Mouse (Mus musculus): ENCODE results near the gene Pcsk4. TPM values are rescaled to one million over a fixed set of nuclear protein-coding genes. Genes with fewer than 3 reads are reported as not detected.

Gene Pcsk4
- total RNA-seq, 2 experiments from 2014 or later: 3.2 to 4.4 TPM

DNA sequence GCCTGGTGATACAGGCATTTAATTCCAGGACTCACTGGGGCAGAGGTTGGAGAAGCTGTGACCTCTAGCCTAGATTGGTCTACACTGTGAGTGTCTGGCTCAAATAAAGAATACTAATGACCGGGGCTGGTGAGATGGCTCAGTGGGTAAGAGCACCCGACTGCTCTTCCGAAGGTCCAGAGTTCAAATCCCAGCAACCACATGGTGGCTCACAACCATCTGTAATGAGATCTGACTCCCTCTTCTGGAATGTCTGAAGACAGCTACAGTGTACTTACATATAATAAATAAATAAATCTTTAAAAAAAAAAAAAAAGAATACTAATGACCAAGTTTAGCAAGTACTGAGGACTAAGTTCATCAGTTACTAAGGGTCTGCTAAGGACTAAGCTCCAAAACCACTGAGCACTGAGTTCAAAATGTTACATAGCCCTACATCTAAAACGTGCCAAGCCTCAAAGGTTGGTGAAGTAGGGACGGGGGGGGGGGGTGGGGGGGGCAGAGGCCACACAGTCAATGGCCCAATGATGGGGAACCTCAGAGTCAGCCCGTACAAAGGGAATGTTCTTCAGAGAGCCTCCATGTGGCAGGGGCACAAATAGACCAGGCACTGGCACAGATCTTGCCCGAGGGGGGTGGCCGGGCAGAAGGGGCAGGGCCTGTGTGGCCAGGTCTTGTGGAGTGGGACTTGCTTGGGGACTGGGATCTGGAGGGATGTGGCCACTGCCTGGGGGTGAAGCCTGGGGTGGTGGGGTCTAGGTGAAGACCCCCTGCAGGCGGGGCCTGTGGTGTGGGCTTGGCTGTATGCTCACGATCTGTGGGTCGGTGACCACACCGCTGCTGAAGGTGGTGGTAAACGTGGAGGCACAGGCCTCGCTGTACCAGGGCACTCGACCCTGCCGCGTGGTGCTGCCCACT is 4.9 kb downstream of the Pcsk4 start:
- no peak for DNase-seq (ENCODE audit: low spot score in 2 of 2)

DNA sequence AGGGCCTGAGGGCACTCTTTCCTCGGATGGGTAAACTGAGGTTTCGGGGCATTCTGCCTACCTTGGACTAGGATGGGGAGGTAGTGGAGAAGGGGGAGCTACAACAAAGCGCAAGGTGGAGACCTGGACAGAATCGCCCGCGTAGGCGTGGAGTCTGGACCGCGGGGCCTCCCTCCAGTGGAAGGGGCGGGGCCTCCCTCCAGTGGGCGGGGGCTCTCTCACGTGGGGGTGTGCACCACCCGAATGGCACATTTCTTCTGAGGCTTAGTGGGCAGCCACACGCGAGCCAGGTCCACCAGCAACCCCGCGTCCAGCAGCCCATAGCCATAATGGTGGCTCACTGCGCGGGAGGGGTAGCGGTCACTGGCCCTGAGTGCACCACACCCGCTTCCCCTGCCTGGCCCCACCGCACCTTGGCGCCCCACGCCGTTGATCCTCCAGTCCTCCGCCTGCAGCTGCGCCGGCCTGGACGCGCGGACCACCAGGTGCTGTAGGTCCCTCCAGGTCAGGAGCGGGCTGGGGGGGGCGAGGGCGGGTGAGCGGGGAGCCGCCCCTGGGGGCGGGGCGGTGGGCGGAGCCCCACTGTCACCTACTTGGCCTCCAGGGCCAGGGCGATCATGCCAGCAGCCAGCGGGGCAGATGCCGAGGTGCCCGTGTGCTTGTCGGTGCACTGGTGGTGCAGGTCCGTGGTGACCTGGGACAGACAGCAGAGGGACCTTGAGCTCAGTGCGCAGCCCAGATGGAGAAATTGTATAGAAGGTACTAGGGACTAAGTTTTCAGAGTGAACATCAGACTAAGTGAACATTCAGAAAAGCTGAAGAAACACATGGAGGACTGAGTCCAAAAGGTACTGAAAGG is 5.8 kb downstream of the Pcsk4 start:
- DNase-seq (ENCODE audit: low spot score in 2 of 2): no peak

DNA sequence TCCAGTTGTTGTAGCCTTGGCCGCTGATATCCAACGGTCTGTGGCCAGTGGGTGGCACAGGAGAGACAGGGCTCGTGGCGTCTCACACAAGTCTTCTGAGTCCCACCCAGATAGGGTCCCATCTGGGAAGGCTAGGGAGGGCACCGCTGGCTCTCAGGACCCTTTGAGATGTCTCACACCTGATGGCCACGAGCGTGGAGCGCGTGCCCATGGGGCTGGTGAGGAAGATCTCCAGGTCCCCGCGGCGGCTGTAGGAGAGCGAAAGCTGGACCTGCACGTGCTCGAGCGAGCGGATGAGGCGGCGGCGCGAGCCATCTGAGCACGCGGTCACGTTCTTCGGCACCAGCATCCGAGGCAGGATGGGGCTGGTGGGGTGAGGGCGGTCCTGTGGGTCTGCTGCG is 6.5 kb downstream of the Pcsk4 start:
- no peak for DNase-seq (ENCODE audit: low spot score in 2 of 2)

DNA sequence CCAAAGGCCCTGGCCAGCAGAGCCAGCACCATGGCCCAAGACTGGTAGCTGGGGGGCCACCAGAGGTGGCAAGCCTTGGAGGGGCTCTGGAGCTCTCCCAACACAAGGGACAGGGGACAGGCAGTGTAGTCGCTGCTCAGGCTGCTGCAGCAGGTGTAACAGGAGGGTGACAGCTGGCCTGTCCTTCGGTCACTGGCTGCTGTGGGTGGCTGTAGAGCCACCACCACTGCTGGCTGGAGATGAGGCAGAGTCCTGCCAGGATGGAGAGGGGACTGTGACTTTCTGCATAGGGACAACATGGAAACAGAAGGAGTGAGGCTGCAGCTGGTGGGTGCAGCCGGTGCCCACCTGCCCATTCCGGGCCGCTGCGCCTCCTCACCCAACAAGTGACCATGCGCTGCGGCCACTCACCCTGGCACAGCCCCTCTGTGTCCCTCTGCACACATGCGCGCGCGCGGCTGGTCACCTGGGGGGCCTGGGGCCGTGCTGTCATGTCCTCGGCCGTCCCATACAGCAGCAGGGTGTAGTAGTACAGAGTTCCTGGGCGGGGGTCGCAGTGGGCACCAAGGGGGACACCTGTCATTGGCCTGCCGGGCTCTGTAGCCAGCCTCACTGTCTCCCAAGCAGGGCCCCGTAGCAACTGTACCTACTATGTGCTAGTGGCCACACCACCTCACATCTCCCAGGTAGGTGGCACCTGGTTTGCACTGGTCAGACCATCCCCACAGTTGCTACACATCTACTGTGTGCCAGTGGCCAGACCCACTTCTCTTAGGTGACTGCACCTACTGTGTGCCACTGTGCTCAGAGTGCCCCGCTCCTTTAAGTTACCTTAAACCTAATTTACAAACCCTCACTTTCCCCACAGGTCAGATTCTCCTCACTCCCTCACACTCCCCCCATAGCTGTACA is 7.4 kb downstream of the Pcsk4 start:
- no peak for DNase-seq (ENCODE audit: low spot score in 2 of 2)

DNA sequence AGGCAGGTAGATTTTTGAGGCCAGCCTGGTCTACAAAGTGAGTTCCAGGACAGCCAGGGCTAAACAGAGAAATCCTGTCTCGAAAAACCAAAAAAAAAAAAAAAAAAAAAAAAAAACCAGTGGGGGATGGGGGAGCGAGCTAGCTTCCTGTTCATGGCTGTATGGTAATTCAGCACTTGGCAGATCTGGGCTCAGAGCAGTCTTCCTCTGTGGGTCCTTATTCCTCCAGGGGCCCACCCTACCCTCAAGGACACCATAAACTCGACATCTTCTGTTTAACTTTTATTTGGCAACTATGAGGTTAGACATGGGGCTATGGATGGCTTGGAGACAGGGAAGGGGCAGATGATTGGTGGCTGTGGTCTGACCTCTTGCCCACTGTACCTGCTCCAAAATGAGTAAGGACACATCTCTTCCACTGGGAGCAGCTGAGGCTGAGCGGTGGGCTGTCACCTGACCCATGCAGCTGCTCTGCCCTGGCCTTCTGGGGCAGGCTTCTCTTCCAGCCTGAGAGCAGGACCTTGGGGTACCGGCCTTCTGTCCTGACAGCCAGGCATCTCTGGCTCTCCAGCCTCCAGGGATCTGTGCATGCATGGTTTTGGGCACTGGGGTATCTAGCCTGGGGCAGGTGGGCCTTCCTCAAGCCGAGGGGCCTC is 8.2 kb downstream of the Pcsk4 start:
- DNase-seq (ENCODE audit: low spot score in 2 of 2): no peak

DNA sequence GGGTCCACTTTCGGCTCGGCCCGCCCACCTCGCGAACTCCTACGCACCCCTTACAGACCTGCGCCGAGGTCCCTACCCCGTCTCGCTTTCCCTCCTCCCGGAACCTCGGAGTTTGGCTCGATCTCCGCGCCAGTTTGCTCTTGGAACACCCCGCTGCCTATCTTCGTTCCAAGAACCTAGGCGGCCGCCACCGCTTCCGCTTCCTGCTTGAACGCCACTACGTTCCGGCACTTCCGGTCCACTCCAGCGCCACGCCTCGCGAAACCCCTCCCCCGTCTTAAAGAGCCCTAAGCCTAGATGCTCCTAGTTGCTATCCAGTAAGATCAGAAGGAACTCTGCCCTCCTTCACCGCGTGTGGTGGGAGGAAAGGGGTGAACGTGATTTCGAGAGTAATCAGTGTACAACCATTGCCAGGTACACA is 8.9 kb downstream of the Pcsk4 start, which contains the start of gene 2310011J03Rik:
Gene 2310011J03Rik, minus strand, starts transcription at position 198 of the 421 bp plus-strand sequence.
- DNase-seq (ENCODE audit: low spot score in 2 of 2): peak; percentile 82 to 92

DNA sequence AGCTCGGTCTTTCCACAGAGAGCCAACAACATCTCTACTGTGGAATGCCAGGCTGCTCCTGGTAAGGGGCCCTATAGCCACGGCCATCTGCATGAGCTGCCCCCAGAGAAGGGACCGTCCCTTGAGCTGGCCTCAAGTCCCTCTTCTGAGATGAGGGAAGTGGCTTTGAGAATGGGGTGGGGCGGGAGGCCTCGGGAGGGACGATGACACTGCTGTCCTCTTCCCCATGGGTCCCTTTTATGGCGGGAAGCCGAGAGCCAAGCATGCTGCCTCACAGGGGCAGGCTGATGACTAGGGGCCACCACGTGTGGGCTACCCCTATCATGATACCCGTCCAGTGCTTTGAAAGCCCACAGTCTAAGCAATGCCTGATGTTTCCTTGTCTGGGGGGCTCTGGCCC is 12.3 kb downstream of the Pcsk4 start:
- DNase-seq (ENCODE audit: low spot score in 2 of 2): no peak

DNA sequence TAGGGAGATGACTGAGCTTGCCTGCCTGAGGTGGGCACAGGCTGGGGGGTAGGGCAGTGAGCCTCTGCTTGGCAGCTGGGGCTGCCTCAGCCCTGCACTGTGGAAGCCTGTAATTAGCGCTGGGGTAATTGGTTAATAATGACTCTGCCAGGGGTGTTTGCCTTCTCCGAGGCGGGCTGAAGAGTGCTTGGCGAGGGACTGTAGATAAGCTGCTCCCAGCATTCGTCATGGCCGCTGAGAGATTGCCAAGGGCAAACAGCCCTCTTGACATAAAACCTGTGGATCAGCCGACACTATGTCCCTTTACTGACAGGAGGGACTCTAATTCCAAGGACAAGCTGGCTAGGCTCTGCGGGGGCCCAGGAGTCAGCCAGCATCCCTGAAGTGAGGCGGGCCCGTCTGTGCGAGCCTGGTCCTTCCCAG is 12.9 kb downstream of the Pcsk4 start:
- no peak for DNase-seq (ENCODE audit: low spot score in 2 of 2)

DNA sequence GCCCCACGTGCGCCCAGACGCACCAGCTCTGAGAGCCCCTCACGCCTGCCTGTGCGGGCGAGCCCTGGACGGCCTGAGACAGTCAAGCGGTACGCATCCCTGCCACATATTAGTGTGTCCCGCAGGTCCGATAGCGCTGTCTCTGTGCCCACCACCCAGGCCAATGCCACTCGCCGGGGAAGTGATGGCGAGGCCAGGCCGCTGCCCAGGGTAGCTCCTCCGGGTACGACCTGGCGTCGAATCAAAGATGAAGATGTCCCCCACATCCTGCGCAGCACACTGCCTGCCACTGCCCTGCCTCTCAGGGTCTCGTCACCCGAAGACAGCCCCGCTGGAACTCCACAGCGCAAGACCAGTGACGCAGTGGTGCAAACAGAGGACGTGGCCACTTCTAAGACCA is 14.0 kb downstream of the Pcsk4 start:
- no peak for DNase-seq (ENCODE audit: low spot score in 2 of 2)

DNA sequence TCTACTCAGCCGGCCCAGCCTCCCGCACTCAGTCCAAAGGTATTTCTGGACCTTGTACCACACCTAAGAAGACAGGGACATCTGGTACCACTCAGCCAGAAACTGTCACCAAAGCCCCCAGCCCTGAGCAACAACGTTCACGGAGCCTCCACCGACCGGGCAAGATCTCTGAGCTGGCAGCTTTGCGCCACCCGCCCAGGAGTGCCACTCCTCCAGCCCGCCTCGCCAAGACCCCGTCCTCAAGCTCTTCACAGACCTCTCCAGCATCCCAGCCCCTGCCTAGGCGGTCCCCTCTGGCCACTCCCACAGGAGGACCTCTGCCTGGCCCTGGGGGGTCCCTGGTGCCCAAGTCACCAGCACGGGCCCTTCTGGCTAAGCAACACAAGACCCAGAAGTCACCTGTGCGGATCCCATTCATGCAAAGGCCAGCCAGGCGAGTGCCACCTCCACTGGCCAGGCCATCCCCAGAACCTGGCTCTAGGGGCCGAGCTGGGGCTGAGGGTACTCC is 14.8 kb downstream of the Pcsk4 start:
- DNase-seq (ENCODE audit: low spot score in 2 of 2): no peak

DNA sequence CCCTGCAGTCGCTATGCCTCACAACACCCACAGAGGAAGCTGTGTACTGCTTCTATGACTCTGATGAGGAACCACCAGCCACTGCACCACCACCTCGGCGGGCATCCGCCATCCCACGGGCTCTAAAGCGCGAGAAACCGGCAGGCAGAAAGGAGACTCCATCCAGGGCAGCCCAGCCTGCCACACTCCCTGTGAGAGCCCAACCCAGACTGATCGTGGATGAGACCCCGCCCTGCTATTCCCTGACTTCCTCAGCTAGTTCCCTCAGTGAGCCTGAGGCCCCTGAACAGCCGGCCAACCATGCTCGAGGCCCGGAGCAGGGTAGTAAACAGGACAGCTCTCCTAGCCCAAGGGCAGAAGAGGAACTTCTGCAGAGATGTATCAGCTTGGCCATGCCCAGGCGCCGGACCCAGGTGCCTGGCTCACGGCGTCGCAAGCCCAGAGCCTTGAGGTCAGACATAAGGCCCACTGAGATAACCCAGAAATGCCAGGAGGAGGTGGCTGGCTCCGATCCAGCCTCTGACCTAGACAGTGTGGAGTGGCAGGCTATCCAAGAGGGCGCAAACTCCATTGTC is 15.6 kb downstream of the Pcsk4 start:
- no peak for DNase-seq (ENCODE audit: low spot score in 2 of 2)

DNA sequence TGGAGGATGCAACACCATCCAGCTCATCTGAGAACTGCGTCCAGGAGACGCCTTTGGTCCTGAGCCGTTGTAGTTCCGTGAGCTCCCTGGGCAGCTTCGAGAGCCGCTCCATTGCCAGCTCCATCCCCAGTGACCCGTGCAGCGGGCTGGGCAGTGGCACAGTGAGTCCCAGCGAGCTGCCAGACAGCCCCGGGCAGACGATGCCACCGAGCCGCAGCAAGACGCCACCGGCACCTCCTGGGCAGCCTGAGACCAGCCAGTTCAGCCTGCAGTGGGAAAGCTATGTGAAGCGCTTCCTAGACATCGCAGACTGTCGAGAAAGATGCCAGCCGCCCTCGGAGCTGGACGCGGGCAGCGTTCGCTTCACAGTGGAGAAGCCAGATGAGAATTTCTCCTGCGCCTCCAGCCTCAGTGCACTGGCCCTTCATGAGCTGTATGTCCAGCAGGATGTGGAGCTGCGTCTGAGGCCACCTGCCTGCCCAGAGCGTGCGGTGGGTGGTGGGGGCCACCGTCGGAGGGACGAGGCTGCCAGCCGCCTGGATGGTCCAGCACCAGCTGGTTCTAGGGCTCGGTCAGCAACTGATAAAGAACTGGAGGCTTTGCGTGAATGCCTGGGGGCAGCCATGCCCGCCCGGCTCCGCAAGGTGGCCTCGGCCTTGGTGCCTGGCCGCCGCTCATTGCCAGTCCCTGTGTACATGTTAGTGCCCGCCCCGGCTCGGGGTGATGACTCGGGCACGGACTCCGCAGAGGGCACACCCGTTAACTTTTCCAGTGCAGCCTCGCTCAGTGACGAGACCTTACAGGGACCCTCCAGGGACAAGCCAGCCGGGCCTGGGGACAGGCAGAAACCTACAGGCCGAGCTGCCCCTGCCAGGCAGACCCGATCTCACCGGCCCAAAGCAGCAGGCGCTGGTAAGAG is 16.5 kb downstream of the Pcsk4 start:
- no peak for DNase-seq (ENCODE audit: low spot score in 2 of 2)

DNA sequence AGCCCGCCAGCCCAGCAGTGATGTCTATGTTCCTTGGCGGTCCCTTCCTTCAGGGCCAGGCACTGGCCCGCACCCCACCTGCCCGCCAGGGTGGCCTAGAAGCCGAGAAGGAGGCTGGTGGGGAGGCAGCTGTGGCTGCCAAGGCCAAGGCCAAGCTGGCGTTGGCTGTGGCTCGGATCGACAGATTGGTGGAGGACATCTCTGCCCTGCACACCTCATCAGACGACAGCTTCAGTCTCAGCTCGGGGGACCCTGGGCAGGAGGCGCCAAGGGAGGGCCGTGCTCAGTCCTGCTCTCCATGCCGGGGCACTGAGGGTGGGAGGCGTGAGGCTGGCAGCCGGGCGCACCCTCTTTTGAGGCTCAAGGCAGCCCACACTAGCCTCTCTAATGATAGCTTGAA is 17.7 kb downstream of the Pcsk4 start:
- no peak for DNase-seq (ENCODE audit: low spot score in 2 of 2)

DNA sequence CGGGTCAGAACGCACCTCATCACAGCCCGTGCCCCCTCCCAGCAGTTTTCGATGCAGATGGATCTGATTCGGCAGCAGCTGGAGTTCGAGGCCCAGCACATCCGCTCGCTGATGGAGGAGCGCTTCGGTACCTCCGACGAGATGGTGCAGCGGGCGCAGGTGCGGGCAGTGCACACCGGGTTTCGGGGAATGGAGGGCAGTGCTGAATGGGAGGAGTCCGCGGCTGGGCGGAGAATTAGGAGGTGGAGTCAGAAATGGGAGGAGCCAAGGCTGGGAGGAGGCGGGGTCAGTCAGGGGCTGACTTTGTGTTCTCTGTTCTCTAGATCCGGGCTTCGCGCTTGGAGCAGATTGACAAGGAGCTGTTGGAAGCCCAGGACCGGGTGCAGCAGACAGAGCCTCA is 24.4 kb downstream of the Pcsk4 start:
- no peak for DNase-seq (ENCODE audit: low spot score in 2 of 2)

DNA sequence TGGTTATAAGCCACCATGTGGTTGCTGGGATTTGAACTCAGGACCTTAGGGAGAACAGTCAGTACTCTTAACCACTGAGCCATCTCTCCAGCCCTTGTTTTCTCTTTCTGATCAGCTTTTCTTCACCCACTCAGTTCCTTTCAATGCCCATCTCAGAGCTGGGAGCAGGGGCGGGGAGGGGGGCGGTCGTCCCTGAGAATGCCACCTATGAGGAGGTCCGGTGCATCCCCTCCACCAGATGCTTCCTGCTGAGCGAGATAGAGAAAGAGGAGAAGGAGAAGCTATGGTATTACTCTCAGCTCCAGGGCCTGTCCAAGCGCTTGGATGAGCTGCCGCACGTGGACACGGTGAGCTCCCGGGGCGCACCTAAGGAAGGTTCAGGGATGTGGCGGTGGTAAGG is 24.8 kb downstream of the Pcsk4 start:
- DNase-seq (ENCODE audit: low spot score in 2 of 2): no peak

DNA sequence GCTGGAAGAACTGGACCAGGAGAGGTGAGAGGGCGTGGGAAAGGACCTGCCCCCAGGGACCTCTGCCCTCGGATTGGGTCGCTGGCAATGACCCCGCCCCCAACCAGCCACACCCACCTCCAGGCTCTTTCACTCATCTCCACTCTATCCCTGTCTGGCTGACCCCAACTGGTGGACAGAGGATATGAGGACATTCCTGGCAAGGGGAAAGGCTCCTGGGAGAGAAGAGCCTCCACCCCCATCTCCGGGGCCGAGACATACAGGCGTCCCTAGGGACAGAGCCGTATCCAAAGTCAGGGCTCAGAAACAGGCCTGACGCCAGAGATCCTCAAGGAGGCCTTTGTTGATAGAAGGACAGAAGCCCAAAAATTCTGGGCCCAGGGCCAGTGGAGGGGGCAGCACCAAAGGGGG is 26.8 kb downstream of the Pcsk4 start:
- DNase-seq (ENCODE audit: low spot score in 2 of 2): peak; percentile 71 to 88

DNA sequence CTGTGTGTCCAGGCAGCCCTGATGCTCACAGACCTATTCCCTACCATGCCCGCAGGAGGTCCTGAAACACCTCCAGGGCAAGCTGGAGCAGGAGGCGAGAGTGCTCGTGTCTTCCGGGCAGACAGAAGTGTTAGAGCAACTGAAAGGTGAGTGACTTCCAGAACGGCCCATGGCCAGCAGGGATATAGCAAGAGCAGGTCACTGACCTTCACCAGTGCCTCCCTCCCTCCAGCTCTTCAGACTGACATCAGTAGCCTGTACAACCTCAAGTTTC is 27.3 kb downstream of the Pcsk4 start:
- no peak for DNase-seq (ENCODE audit: low spot score in 2 of 2)

DNA sequence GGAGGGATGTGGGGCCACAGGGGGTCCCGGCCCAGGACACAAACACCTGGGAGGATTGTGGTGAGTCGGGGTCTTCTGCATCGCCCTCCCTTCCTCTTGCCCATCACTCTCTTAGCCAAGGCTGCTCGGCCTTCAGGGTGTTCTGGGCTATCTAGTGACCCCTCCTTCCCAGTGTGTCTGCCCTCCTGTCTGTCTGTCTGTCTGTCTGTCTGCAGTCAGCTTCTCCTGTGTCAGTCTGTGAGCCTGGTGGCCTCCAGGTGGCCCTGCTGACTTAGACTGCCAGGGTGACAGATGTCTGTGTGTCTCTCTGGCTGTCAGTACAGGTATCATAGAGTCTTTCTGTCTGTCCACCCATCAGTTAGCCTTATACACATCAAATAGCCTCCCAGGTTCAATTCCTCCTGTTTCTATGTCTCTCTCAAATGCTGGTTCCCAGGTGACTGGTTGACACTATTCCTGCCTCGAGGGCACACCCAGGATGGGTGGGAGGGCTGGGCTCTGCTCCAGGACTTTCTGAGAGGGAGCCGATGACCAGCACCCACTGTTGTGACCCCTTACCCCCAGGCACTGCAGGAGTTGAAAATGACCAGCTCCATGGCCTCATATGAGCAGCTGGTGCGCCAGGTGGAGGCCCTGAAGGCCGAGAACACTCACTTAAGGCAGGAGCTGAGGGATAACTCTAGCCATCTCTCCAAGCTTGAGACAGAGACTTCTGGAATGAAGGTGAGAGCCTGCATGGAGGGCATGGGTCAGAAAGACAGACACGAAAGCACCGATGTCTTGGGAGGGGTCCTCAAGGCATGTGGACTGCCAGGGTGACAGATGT is 27.8 kb downstream of the Pcsk4 start:
- DNase-seq (ENCODE audit: low spot score in 2 of 2): no peak

All from layer of hippocampus, postnatal 14 days (tissue).